Mouse (Mus musculus): ENCODE results near the gene Rgl1.

- peak; percentile 26; the same call in 1 of the 2 replicates for TF ChIP-seq CTCF (IDR thresholded peaks at IDR 0.05; ENCODE audit: extremely low read depth, insufficient read depth, low read length)
- no peak for TF ChIP-seq POLR2A (IDR thresholded peaks at IDR 0.05; ENCODE audit: extremely low read depth, insufficient read depth, low read length)
These were observed 49.1 kb upstream of the Rgl1 start for GRCm38 (mm10) chr1:152815265-152815701.
